Mouse (Mus musculus): Measurements from ENCODE around the gene Fgfr2.

Fgfr2 gene

GRCm38 (mm10) chr7:132098441-132098840, 1024.7 kb downstream of the Fgfr2 start:
- DNase-seq (ENCODE audit: low read depth, low spot score): no peak

GRCm38 (mm10) chr7:132094666-132095065, 1028.5 kb downstream of the Fgfr2 start:
- no peak for DNase-seq (ENCODE audit: low read depth, low spot score)

- DNase-seq (ENCODE audit: low read depth, low spot score): no peak
Measured at GRCm38 (mm10) chr7:132091551-132091950, 1031.6 kb downstream of the Fgfr2 start.

- DNase-seq (ENCODE audit: low read depth, low spot score): no peak
Measured at GRCm38 (mm10) chr7:132088606-132089005, 1034.5 kb downstream of the Fgfr2 start.

- no peak for DNase-seq (ENCODE audit: low read depth, low spot score)
Measured at GRCm38 (mm10) chr7:132088181-132088580, 1035.0 kb downstream of the Fgfr2 start.

GRCm38 (mm10) chr7:132075825-132076224, 1047.3 kb downstream of the Fgfr2 start:
- no peak for DNase-seq (ENCODE audit: low read depth, low spot score)

- no peak for DNase-seq (ENCODE audit: low read depth, low spot score)
Measured at GRCm38 (mm10) chr7:132074503-132074902, 1048.6 kb downstream of the Fgfr2 start.

GRCm38 (mm10) chr7:132070877-132071625, 1052.1 kb downstream of the Fgfr2 start:
- DNase-seq (ENCODE audit: low read depth, low spot score): no peak

GRCm38 (mm10) chr7:132067951-132068350, 1055.2 kb downstream of the Fgfr2 start:
- DNase-seq (ENCODE audit: low read depth, low spot score): no peak

GRCm38 (mm10) chr7:132067511-132067910, 1055.6 kb downstream of the Fgfr2 start:
- no peak for DNase-seq (ENCODE audit: low read depth, low spot score)

GRCm38 (mm10) chr7:132060116-132060515, 1063.0 kb downstream of the Fgfr2 start:
- no peak for DNase-seq (ENCODE audit: low read depth, low spot score)

- DNase-seq (ENCODE audit: low read depth, low spot score): no peak
Measured at GRCm38 (mm10) chr7:132056565-132056964, 1066.6 kb downstream of the Fgfr2 start.

GRCm38 (mm10) chr7:132046662-132047061, 1076.5 kb downstream of the Fgfr2 start:
- no peak for DNase-seq (ENCODE audit: low read depth, low spot score)

- DNase-seq (ENCODE audit: low read depth, low spot score): no peak
Measured at GRCm38 (mm10) chr7:132031940-132032531, 1091.1 kb downstream of the Fgfr2 start.

- no peak for DNase-seq (ENCODE audit: low read depth, low spot score)
Measured at GRCm38 (mm10) chr7:132026671-132027070, 1096.5 kb downstream of the Fgfr2 start.

- DNase-seq (ENCODE audit: low read depth, low spot score): no peak
Measured at GRCm38 (mm10) chr7:132025591-132025990, 1097.6 kb downstream of the Fgfr2 start.

GRCm38 (mm10) chr7:132015933-132016332, 1107.2 kb downstream of the Fgfr2 start:
- DNase-seq (ENCODE audit: low read depth, low spot score): no peak

GRCm38 (mm10) chr7:132015193-132015592, 1108.0 kb downstream of the Fgfr2 start:
- no peak for DNase-seq (ENCODE audit: low read depth, low spot score)

- no peak for DNase-seq (ENCODE audit: low read depth, low spot score)
Measured at GRCm38 (mm10) chr7:132013970-132014369, 1109.2 kb downstream of the Fgfr2 start.

- no peak for DNase-seq (ENCODE audit: low read depth, low spot score)
Measured at GRCm38 (mm10) chr7:132012969-132013679, 1110.0 kb downstream of the Fgfr2 start.

- no peak for DNase-seq (ENCODE audit: low read depth, low spot score)
Measured at GRCm38 (mm10) chr7:132009002-132009401, 1114.1 kb downstream of the Fgfr2 start.

GRCm38 (mm10) chr7:132005996-132006696, 1117.0 kb downstream of the Fgfr2 start:
- no peak for DNase-seq (ENCODE audit: low read depth, low spot score)
